Mouse (Mus musculus) lung, postnatal 25 days (tissue): ENCODE data around the gene Pilra.
A peak's percentile ranks its signal among the peaks of the same experiment; 100 is the strongest.

ENCODE experiments used
- DNase-seq: peaks from one replicate; pipeline ENCODE4 v3.0.0; 2022; ENCODE audit warnings: low spot score

The Pilra gene

GRCm38 (mm10) chr5:137823455-137824045 lies 12.5 kb downstream of the Pilra start:
- DNase-seq = no peak

- DNase-seq = no peak
Observed at GRCm38 (mm10) chr5:137822602-137823001, 13.5 kb downstream of the Pilra start.

GRCm38 (mm10) chr5:137822126-137822525 lies 14.0 kb downstream of the Pilra start:
- no peak for DNase-seq

- no peak for DNase-seq
Observed at GRCm38 (mm10) chr5:137817466-137818222, 18.4 kb downstream of the Pilra start.

- DNase-seq = no peak
Observed at GRCm38 (mm10) chr5:137808316-137808715, 27.8 kb downstream of the Pilra start.

- DNase-seq = no peak
Observed at GRCm38 (mm10) chr5:137806158-137806557, 29.9 kb downstream of the Pilra start.

GRCm38 (mm10) chr5:137800917-137801316 lies 35.2 kb downstream of the Pilra start:
- DNase-seq = no peak

GRCm38 (mm10) chr5:137796606-137797005 lies 39.5 kb downstream of the Pilra start:
- DNase-seq = no peak

- DNase-seq = no peak
Observed at GRCm38 (mm10) chr5:137791553-137791952, 44.5 kb downstream of the Pilra start.

- DNase-seq = no peak
Observed at GRCm38 (mm10) chr5:137788946-137789531, 47.0 kb downstream of the Pilra start.

- no peak for DNase-seq
Observed at GRCm38 (mm10) chr5:137788171-137788570, 47.9 kb downstream of the Pilra start.

GRCm38 (mm10) chr5:137787151-137787928 lies 48.7 kb downstream of the Pilra start, which contains the start of the genes Mepce and Zcwpw1:
Gene Mepce (minus strand): TSS chr5:137787655.
Gene Zcwpw1 (plus strand): TSS chr5:137787798.
- peak; percentile 95 for DNase-seq

GRCm38 (mm10) chr5:137786109-137786942 lies 49.8 kb downstream of the Pilra start:
- DNase-seq = peak; percentile 99

GRCm38 (mm10) chr5:137785164-137786031 lies 50.7 kb downstream of the Pilra start:
- peak; percentile 31 for DNase-seq

GRCm38 (mm10) chr5:137784546-137784945 lies 51.5 kb downstream of the Pilra start:
- DNase-seq = no peak

GRCm38 (mm10) chr5:137783901-137784540 lies 52.1 kb downstream of the Pilra start:
- DNase-seq = no peak

- DNase-seq = no peak
Observed at GRCm38 (mm10) chr5:137782776-137783522, 53.1 kb downstream of the Pilra start.

- DNase-seq = no peak
Observed at GRCm38 (mm10) chr5:137781661-137782060, 54.4 kb downstream of the Pilra start.
